Mouse (Mus musculus) Patski (cell line): Measurements from ENCODE around the gene Olfr747. TPM values are rescaled to one million over a fixed set of nuclear protein-coding genes. Genes with fewer than 3 reads are reported as not detected.
"Not testable (repeated sequence)": the region's sequence is repeated elsewhere in the genome, so short reads cannot be mapped to it uniquely, and the experiment has no call there.

ENCODE experiments used
- ATAC-seq: fragments of 100-300 bp; one replicate; pipeline ENCODE4 v1.8.0; 2021
- CTCF ChIA-PET: fragments of 350-600 bp; sonication (Branson Sonifier 250); formaldehyde crosslinking; loops from one replicate; lab custom pipeline; 2022; ENCODE audit warnings: inconsistent platforms; lab: Charles Lee
- POLR2A ChIA-PET: fragments of 350-600 bp; sonication (Branson Sonifier 250); formaldehyde crosslinking; loops from one replicate; lab custom pipeline; 2022; ENCODE audit warnings: antibody characterized with exemption, inconsistent platforms; lab: Charles Lee
- DNase-seq: peaks from one replicate; pipeline ENCODE4 v3.0.0-alpha.2; 2011; ENCODE audit warnings: low read depth, low spot score
- H3K27me3 ChIP-seq: fragments of 371-371 bp; one replicate; pipeline ENCODE4 v1.5.1; 2021
- CTCF ChIP-seq: fragments of 100-300 bp; IDR thresholded peaks from one replicate; pipeline ENCODE4 v1.5.1; 2021
- in situ Hi-C: fragments of 300-500 bp; cut with MboI; formaldehyde crosslinking; loops from 3 replicates; pipeline ENCODE4 v1.11.1; 2018; ENCODE audit warnings: low pct_unique_long_range_greater_than_20kb, mixed read lengths
- polyA plus RNA-seq: library from polyadenylated mRNA; unstranded; gene quantifications from one replicate; pipeline ENCODE4 v1.2.3, GENCODE M21; 2021

Olfr747 gene
- not detected for polyA plus RNA-seq

DNA sequence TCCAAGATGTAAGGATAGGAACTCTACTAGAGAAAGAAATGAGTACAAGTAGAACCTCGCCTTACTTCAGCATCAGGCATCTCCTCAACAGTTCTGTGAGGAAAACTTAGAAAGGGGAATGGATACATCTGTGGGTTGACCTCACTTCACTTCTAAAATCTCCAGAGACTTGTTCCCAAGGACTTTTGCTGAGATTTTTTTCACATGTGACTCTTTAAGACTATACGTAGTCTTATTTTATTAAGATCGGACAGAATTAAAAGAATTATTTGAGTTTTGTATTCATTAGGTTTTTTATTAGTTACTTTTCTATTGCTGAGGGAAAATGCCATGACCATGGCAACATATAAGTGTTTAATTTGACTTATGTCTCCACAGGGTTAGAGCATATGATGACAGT is at the start of gene Olfr747:
Olfr747 (minus strand) TSS at position 101 of the 400 bp plus-strand sequence.
- CTCF ChIA-PET: no interaction called here

DNA sequence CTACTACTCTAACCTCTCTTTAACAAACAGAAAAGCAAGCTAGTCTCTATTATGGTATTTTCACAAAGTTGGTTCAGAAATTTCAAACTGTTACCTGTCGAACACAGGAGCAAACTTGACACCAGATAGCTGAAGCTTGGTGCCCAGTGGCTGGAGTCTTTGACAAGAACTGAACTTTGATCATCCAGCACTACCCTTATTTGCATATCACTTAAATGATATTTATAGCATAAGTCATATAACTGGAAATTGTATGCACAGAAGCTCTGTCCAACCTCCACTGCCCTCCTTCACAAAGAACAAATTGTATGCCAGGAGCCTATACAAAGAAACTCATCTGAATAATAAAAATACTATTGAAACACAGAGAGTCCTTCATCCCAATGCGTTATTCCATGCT is 48.6 kb upstream of the Olfr747 start:
- ATAC-seq: no peak
- in situ Hi-C loops: no loop called here
- peaks cover 5% of the 10 kb centered on the region for H3K27me3 ChIP-seq
- POLR2A ChIA-PET: no interaction called here
- CTCF ChIA-PET: no interaction called here
- no peak for TF ChIP-seq CTCF
- no peak for DNase-seq

More for the DNA sequence above, at the start of gene Olfr747:
- ATAC-seq (no peak), DNase-seq (no peak)
- POLR2A ChIA-PET: no interaction called here
- TF ChIP-seq CTCF: no peak
- no peaks in the 10 kb centered on the region for H3K27me3 ChIP-seq
- in situ Hi-C loops: no loop called here

DNA sequence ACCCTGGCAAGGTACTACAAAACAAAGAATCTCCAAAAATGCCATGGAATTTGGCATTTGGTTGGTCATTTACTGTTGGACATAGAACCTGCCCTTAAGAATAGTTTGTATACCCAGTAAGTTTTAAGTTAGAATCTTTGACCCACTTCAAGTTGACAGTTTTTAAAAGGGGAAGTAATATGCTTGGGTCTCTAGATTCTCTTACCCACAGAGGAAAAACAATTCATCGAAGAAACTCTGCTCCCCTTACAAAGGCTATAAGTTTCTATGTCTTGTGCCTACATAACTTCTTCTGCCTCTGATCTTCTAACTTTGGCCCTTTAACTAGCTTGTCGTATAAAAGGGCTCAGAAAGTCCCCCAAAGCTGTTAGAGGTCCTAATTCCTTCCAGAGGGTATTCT is 47.3 kb upstream of the Olfr747 start:
- ChIA-PET CTCF (no interaction called here), POLR2A (no interaction called here)
- ATAC-seq: no peak
- no peak for DNase-seq
- TF ChIP-seq CTCF: no peak
- peaks cover 5% of the 10 kb centered on the region for H3K27me3 ChIP-seq
- in situ Hi-C loops: no loop called here

DNA sequence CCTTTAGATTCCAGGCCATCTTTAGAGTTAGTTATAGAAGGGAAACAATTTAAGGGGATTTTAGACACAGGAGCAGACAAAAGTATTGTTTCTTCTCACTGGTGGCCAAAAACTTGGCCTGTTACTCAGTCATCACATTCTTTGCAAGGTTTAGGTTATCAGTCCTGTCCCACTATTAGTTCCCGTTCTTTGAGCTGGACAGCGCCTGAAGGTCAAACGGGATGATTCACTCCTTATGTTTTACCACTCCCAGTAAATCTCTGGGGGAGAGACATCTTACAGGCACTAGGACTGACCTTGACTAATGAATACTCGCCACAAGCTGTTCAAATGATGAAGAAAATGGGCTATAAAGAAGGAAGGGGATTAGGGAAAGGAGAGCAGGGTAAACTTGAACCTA is 29.4 kb upstream of the Olfr747 start:
- POLR2A ChIA-PET, CTCF ChIA-PET, in situ Hi-C loops, ATAC-seq, DNase-seq, H3K27me3 ChIP-seq: not testable (repeated sequence)

DNA sequence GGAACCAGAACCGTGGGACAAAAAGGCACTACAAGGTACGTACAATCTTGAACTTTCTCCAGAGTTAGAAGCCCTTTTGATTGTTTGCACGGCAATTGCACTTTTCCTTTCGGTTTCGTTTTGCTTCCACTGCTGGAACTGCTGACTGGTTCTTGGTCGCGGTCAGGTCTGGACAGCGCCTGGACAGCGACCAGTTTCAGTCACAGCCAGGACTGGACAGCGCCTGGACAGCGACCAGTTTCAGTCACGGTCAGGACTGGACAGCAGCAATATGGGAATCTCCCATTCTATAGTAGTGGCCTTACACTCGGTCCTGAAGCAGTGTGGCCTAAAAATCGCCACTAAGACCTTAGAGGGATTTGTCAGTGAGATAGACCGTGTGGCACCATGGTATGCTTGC is 26.9 kb upstream of the Olfr747 start:
- ATAC-seq, in situ Hi-C loops, CTCF ChIA-PET, H3K27me3 ChIP-seq, DNase-seq, POLR2A ChIA-PET: not testable (repeated sequence)

DNA sequence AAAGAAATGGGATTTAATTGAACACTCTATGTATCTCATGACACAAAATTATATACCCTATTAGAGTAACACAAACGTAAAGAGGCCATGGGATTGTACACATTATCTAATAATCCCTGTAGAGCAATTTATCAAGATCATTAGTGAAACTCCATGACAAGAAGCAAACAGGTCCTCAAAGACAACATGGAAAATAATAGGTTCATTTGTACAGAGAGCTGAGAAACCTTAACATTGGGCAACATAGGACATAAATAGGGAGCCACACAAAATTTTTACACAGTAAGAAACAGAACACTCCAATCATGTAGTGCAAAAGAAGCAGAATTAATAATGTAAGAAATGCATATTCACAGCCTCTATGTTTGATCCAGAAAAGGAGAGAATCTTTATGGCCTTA is 14.1 kb upstream of the Olfr747 start, which contains the start of gene Olfr748:
Olfr748 (plus strand) TSS at position 301 of the 400 bp plus-strand sequence.
- ChIA-PET POLR2A (no interaction called here), CTCF (no interaction called here)
- no peaks in the 10 kb centered on the region for H3K27me3 ChIP-seq
- TF ChIP-seq CTCF: no peak
- in situ Hi-C loops: no loop called here
- ATAC-seq (no peak), DNase-seq (no peak)

DNA sequence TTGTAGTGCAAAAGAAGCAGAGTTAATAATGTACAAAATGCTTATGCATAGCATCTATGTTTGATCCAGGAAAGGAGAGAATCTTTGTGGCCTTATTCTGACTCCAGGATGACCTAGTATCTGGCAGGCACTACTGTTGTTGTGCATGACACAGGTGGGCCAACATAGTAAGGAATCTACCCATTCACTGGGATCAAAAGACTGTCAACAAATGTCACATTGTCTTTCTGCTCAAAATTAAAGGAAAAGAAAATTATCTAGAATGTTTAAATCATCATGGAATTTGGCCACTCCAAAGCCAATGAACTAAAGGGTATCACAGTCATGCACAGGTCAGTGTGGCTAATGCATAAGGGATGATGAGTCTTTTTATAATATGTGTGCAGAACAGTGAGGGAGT is 46.2 kb downstream of the Olfr747 start, which contains the start of gene Olfr746:
Olfr746 (plus strand) TSS at position 301 of the 400 bp plus-strand sequence.
- in situ Hi-C loops: no loop called here
- H3K27me3 ChIP-seq: no peaks in the 10 kb centered on the region
- no peak for TF ChIP-seq CTCF
- no peak for ATAC-seq
- POLR2A ChIA-PET: no interaction called here
- DNase-seq: no peak
- CTCF ChIA-PET: no interaction called here

DNA sequence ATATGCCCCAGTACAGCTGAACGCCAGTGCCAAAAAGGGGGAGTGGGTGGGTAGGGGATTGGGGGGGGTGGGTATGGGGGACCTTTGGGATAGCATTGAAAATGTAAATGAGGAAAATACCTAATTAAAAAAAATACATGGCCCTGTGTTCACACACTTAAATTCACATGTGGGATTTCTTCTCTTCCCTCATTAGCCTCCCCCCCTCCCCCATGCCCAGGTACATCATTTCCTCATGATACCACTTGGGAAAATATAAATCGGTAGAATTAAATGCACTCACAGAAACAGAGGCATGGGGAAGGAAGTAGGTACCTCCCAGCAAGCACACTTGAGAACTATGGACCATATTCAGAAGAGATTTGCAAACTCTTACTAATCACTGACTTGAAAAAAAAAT is 53.9 kb downstream of the Olfr747 start, which contains the start of gene Olfr745:
Olfr745 (plus strand) TSS at position 301 of the 400 bp plus-strand sequence.
- ChIA-PET POLR2A (no interaction called here), CTCF (no interaction called here)
- in situ Hi-C loops: no loop called here
- H3K27me3 ChIP-seq: no peaks in the 10 kb centered on the region
- TF ChIP-seq CTCF: no peak
- DNase-seq: no peak
- no peak for ATAC-seq

Other genes with a start within 250 kb of the Olfr747 start
- gene Olfr740, start 247.7 kb downstream of the Olfr747 start, polyA plus RNA-seq: not detected
- gene Olfr741, start 220.5 kb downstream of the Olfr747 start, polyA plus RNA-seq: not detected
- gene Olfr742, start 189.6 kb downstream of the Olfr747 start, polyA plus RNA-seq: not detected
- not detected for gene Olfr743, start 171.4 kb downstream of the Olfr747 start, polyA plus RNA-seq
- not detected for gene Olfr744, start 78.3 kb downstream of the Olfr747 start, polyA plus RNA-seq
- gene Olfr745, start 53.8 kb downstream of the Olfr747 start, polyA plus RNA-seq: not detected
- gene Olfr746, start 46.1 kb downstream of the Olfr747 start, polyA plus RNA-seq: not detected
- gene Olfr748, start 14.2 kb upstream of the Olfr747 start, polyA plus RNA-seq: not detected
- not detected for gene Olfr749, start 51.9 kb upstream of the Olfr747 start, polyA plus RNA-seq
- gene Ttc5, start 92.3 kb upstream of the Olfr747 start, polyA plus RNA-seq: 62.0 TPM
- 0.04 TPM for gene Ccnb1ip1, start 114.5 kb upstream of the Olfr747 start, polyA plus RNA-seq
- 28.0 TPM for gene Parp2, start 114.6 kb upstream of the Olfr747 start, polyA plus RNA-seq
- 19.6 TPM for gene Tep1, start 177.4 kb upstream of the Olfr747 start, polyA plus RNA-seq
- gene Klhl33, start 204.3 kb upstream of the Olfr747 start, polyA plus RNA-seq: 0.44 TPM
- 54.3 TPM for gene Osgep, start 231.7 kb upstream of the Olfr747 start, polyA plus RNA-seq
- 115 TPM for gene Apex1, start 231.8 kb upstream of the Olfr747 start, polyA plus RNA-seq
- gene Pip4p1, start 237.7 kb upstream of the Olfr747 start, polyA plus RNA-seq: 71.0 TPM
- 53.3 TPM for gene Pnp, start 237.9 kb upstream of the Olfr747 start, polyA plus RNA-seq